Mouse (Mus musculus): ENCODE measurements around the gene Itgav. TPM values are rescaled to one million over a fixed set of nuclear protein-coding genes. Genes with fewer than 3 reads are reported as not detected.

Gene Itgav
- total and polyA plus RNA-seq, 3 experiments, result 6.5 to 7.2 TPM; not detected in 1

DNA sequence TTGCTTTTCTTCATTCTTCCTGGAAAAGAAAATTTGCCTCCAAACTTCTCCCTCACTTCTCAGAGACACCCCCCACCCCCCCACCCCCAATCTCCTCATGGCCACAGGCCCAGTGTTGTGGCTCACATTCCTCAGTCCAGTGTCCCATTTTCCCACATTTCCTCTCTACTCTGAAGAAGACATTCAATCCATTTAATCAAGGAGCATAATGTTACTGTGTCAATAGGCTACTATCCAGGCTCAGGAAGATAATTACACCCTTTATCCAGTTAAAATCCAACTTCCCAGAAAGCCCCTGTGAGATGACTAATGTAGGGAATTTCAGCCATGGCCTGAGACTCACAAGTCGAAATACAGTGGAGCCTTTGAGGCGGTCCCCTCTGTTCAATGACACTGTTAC is 33.8 kb upstream of the Itgav start:
- no peak for DNase-seq (ENCODE audit: low read depth, low spot score)
- H3K4me3 ChIP-seq (ENCODE audit: control insufficient read depth in 1 of 2, insufficient read depth in 1 of 2, low read depth in 2 of 2, low read length in 2 of 2), result no peak overlapping the region

DNA sequence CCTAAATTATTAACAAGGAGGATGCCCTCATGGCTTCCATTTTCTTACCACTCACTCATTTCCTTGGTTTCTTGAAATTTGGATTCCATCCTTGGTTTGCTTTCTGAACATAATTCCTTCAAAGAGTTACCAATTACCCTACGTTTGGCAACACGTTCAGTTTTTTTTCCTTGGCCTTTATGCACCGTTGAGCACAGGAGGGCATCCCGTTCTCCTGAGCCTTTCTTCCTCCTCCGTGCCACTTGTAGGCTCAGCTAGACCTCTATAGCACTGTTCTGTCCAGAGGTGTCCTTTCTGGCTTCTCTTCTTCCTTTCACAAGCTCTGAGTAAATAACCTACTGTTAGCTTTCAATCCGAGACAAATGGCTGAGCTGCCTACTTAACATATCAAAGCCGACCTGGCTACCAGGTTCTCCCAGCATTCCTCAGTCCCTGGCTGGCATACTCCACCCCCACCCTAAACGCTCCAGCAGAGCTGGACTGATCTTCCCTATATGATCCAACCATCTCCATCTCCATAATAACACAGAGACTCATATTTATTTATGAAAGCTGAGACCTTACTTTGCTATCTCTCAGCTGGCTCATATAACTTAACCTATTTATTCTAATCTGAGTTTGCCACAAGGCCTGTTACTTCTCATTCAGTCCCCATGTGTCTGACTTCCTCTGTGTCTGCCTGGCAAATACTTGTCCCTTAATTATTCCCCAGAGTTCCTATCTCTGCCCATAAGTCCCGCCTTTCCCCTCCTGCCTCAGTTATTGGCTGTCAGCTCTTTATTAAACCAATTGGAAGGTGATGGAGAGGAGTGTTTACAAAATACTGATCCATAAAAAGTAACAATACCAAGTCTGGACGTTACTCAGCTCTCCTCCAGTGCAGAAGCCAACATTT is 31.3 kb upstream of the Itgav start:
- Histone ChIP-seq H3K27me3 (ENCODE audit: control insufficient read depth in 1 of 2, insufficient read depth in 2 of 2, low read length in 2 of 2) (no peaks in the 10 kb centered on the region), H3K4me3 (ENCODE audit: control insufficient read depth in 1 of 2, insufficient read depth in 1 of 2, low read depth in 2 of 2, low read length in 2 of 2) (no peak overlapping the region), H3K27ac (ENCODE audit: control insufficient read depth, low read depth, low read length) (no peak overlapping the region), H3K79me2 (ENCODE audit: control insufficient read depth, insufficient read depth, low read length, poor library complexity) (no peaks in the 10 kb centered on the region), H3K9me3 (replicated peaks; ENCODE audit: insufficient read depth, low read length) (no peaks in the 10 kb centered on the region), H3K9ac (ENCODE audit: control insufficient read depth, low read depth, low read length, poor library complexity, severe bottlenecking) (no peak overlapping the region), H3K36me3 (ENCODE audit: control insufficient read depth in 1 of 2, insufficient read depth in 2 of 2, low read length in 2 of 2) (no peaks in the 10 kb centered on the region), H3K4me1 (ENCODE audit: control insufficient read depth in 1 of 2, insufficient read depth in 2 of 2, low read length in 2 of 2) (no peaks in the 10 kb centered on the region)
- peak; percentile 16 for DNase-seq (ENCODE audit: low read depth, low spot score)
- no peak for TF ChIP-seq JUND (IDR thresholded peaks at IDR 0.05; ENCODE audit: low read depth, low read length)
- no peak for TF ChIP-seq E2F4 (IDR thresholded peaks at IDR 0.05; ENCODE audit: borderline replicate concordance, low read depth, low read length)
- TF ChIP-seq ZMIZ1 (IDR thresholded peaks at IDR 0.05; ENCODE audit: low read depth, low read length), result no peak
- no peak for TF ChIP-seq CHD1 (IDR thresholded peaks at IDR 0.05; ENCODE audit: low read depth, low read length)
- TF ChIP-seq ZC3H11A (IDR thresholded peaks at IDR 0.05; ENCODE audit: low read depth, low read length), result no peak
- TF ChIP-seq KAT2A (conservative IDR thresholded peaks at IDR 0.05; ENCODE audit: low read depth, low read length), result no peak
- TF ChIP-seq EP300 (IDR thresholded peaks at IDR 0.05; ENCODE audit: low read depth in 1 of 2, low read length in 2 of 2), result no peak
- TF ChIP-seq ELF1 (IDR thresholded peaks at IDR 0.05; ENCODE audit: low read depth, low read length), result no peak
- TF ChIP-seq USF1 (IDR thresholded peaks at IDR 0.05; ENCODE audit: low read depth, low read length), result no peak
- no peak for TF ChIP-seq MYC (IDR thresholded peaks at IDR 0.05; ENCODE audit: low read depth, low read length)
- no peak for TF ChIP-seq NELFE (IDR thresholded peaks at IDR 0.05; ENCODE audit: low read depth, low read length)
- TF ChIP-seq CTCF (IDR thresholded peaks at IDR 0.05 in 2 of 3, conservative IDR thresholded peaks at IDR 0.05 in 1 of 3; ENCODE audit: control insufficient read depth in 1 of 3, insufficient read depth in 1 of 3, low read depth in 2 of 3, low read length in 3 of 3, poor library complexity in 1 of 3, severe bottlenecking in 1 of 3), result no peak

More for the DNA sequence above, 33.8 kb upstream of the Itgav start:
- TF ChIP-seq TBP (IDR thresholded peaks at IDR 0.05; ENCODE audit: low read depth, low read length) (no peak), ZC3H11A (IDR thresholded peaks at IDR 0.05; ENCODE audit: low read depth, low read length) (no peak), ETS1 (IDR thresholded peaks at IDR 0.05; ENCODE audit: low read depth, low read length) (no peak), MEF2A (IDR thresholded peaks at IDR 0.05; ENCODE audit: extremely low read depth, insufficient replicate concordance, low read depth, low read length, poor library complexity, severe bottlenecking) (no peak), USF1 (IDR thresholded peaks at IDR 0.05; ENCODE audit: low read depth, low read length) (no peak), GATA1 (IDR thresholded peaks at IDR 0.05; ENCODE audit: low read depth, low read length) (no peak), ZKSCAN1 (IDR thresholded peaks at IDR 0.05; ENCODE audit: low read depth, low read length) (no peak), ZNF384 (IDR thresholded peaks at IDR 0.05; ENCODE audit: low read depth, low read length) (no peak), EP300 (IDR thresholded peaks at IDR 0.05; ENCODE audit: low read depth in 1 of 2, low read length in 2 of 2) (no peak), ELF1 (IDR thresholded peaks at IDR 0.05; ENCODE audit: low read depth, low read length) (no peak), SMC3 (IDR thresholded peaks at IDR 0.05; ENCODE audit: low read depth, low read length) (no peak), CHD2 (IDR thresholded peaks at IDR 0.05; ENCODE audit: low read length) (no peak), RCOR1 (IDR thresholded peaks at IDR 0.05; ENCODE audit: low read depth, low read length) (no peak), CTCF (IDR thresholded peaks at IDR 0.05 in 2 of 3, conservative IDR thresholded peaks at IDR 0.05 in 1 of 3; ENCODE audit: control insufficient read depth in 1 of 3, insufficient read depth in 1 of 3, low read depth in 2 of 3, low read length in 3 of 3, poor library complexity in 1 of 3, severe bottlenecking in 1 of 3) (no peak), MAZ (IDR thresholded peaks at IDR 0.05; ENCODE audit: low read depth, low read length) (no peak), NRF1 (IDR thresholded peaks at IDR 0.05; ENCODE audit: insufficient read depth, low read depth, low read length, poor library complexity, severe bottlenecking) (no peak), MXI1 (IDR thresholded peaks at IDR 0.05; ENCODE audit: low read depth, low read length) (no peak), JUND (IDR thresholded peaks at IDR 0.05; ENCODE audit: low read depth, low read length) (no peak), KAT2A (conservative IDR thresholded peaks at IDR 0.05; ENCODE audit: low read depth, low read length) (no peak)
- Histone ChIP-seq H3K9me3 (replicated peaks; ENCODE audit: insufficient read depth, low read length) (no peaks in the 10 kb centered on the region), H3K36me3 (ENCODE audit: control insufficient read depth in 1 of 2, insufficient read depth in 2 of 2, low read length in 2 of 2) (no peaks in the 10 kb centered on the region), H3K27me3 (ENCODE audit: control insufficient read depth in 1 of 2, insufficient read depth in 2 of 2, low read length in 2 of 2) (no peaks in the 10 kb centered on the region), H3K27ac (ENCODE audit: control insufficient read depth, low read depth, low read length) (no peak overlapping the region), H3K9ac (ENCODE audit: control insufficient read depth, low read depth, low read length, poor library complexity, severe bottlenecking) (no peak overlapping the region), H3K4me1 (ENCODE audit: control insufficient read depth in 1 of 2, insufficient read depth in 2 of 2, low read length in 2 of 2) (no peaks in the 10 kb centered on the region), H3K79me2 (ENCODE audit: control insufficient read depth, insufficient read depth, low read length, poor library complexity) (no peaks in the 10 kb centered on the region)
